Mouse (Mus musculus) naive thymus-derived CD4-positive, alpha-beta T cell, adult 2 months (primary cell): ENCODE measurements around the gene Sh3rf1.
A peak's percentile ranks its signal among the peaks of the same experiment; 100 is the strongest.

ENCODE experiments used
- DNase-seq: peaks from one replicate; pipeline ENCODE4 v3.0.0-alpha.2; 2011; ENCODE audit warnings: low read depth

Gene Sh3rf1

GRCm38 (mm10) chr8:61263691-61264090, 40.0 kb downstream of the Sh3rf1 start:
- no peak for DNase-seq

GRCm38 (mm10) chr8:61264881-61265280, 41.2 kb downstream of the Sh3rf1 start:
- DNase-seq, result no peak

DNA sequence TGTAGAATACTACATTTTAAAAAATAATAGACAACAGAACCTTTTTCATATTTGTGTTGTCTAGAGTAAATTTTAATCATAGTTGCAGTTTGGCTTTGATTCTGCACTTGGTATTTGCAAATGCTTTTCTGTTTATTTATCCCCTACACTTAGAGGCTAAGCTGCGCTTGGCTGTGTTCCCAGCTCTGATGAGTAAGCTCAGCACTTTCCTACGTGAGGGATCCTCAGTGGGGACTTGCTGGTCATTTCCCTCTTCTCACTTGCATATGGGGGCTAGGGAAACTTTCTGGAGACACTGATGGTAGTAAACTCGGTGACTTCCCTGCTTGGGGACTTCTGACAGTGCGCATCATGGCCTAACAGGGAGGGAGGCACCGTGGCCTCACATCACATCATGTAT, 41.7 kb downstream of the Sh3rf1 start:
- no peak for DNase-seq

- DNase-seq, result no peak
Measured at GRCm38 (mm10) chr8:61267061-61267460, 43.4 kb downstream of the Sh3rf1 start.

DNA sequence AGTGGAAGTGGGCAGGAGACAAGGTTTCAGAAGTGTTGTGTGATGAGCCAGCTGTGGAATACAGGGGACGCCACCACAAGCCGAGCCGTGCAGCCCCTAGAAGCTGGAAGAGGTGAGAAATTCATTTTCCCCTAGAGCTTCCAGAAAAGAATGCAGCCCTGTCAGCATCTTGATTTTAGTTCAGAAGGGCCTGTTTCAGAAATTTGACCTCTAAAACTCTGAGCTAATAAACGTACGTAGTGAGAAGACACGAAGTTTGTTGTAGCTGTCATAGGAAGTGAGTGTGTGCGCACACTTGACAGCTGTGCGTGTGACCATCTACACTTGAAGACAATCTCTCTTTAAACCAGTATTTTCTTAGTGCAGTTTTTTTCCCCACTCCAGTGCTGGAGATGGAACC, 44.0 kb downstream of the Sh3rf1 start:
- DNase-seq, result no peak

- DNase-seq, result no peak
Measured at GRCm38 (mm10) chr8:61268233-61268916, 44.7 kb downstream of the Sh3rf1 start.

- DNase-seq, result no peak
Measured at GRCm38 (mm10) chr8:61270016-61270415, 46.3 kb downstream of the Sh3rf1 start.

GRCm38 (mm10) chr8:61270541-61270940, 46.9 kb downstream of the Sh3rf1 start:
- peak; percentile 18 for DNase-seq

- DNase-seq, result peak; percentile 16
Measured at GRCm38 (mm10) chr8:61270961-61271360, 47.3 kb downstream of the Sh3rf1 start.

GRCm38 (mm10) chr8:61272838-61273237, 49.2 kb downstream of the Sh3rf1 start:
- no peak for DNase-seq

GRCm38 (mm10) chr8:61273307-61274221, 49.9 kb downstream of the Sh3rf1 start:
- no peak for DNase-seq

DNA sequence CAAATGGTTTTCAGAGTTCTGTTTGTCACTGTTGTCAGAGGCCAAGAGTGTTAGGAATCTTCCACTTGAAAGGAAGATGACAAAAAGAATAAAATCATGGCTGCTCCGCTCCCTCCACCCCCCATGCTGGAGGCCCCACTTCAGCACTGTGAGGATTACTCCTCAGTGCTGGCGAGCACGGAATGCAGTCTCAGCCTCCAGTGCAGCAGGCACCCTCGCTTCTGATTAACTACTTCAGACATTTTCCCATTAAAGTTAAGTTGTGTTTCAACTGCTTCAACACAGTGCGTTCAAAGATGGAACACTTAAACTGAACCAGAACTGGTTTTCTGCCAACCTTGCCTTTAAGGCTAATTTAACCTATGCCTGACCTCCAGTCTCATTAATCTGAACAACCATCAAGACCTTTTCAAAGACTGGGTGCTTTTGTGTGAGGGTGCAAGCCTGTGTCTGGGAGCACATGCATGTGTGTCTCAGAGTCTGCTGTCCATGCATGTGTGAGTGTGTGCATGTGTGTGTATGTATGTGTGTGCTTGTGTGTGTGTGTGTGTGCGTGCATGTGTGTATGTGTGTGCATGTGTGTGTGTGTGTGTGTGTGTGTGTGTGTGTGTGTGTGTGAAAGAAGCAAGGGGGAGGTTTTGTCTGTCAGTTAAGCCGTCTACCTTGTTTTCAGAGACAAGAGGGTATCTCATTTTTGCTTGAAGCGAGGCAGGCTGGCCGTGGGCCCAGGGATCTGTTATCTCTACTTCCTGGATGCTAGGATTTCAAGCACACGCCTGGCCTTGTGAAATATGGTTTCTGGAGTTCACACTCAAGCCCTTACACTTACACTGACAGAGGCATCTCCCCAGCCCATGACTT, 51.2 kb downstream of the Sh3rf1 start:
- no peak for DNase-seq

DNA sequence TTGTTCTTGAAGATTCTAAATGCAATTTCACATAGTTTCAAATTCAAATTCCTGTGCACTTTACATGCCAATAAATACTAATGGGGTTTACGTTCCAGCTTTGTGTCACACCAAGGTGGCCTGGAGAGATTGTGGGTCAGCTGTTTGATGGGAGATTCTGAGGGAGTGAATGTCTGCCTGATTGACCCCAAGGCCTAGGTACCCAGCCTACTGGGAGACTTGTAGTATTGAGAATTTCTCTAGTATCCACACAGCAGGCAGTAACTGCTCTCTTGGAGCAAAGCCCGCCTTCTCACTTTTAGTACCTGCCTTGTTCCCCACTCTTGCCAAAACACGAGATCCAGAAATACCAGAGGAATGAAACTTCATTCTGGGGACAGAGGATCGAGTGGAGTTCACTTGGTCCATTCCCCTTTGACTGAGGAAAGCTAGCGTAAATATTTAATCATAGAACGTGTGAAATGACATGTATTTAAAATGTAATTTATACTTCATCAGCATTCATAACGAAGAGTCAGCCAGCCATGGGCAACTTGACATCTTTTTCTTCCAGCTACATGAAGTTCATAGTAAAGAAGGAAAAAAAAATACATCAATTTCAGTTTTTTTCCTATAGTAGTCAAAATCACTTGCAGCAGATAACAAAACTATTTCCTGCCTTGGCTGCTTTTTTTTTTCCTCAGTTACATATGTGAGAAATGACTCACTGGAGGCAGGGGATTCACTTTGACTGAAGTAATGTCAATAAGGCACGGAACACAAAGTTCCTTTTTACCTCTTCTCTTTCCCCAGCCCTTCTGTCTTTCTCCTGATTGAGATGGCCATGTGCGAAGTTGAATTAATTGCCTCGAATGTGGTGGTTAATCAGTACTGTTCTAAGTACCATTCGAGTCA, 52.0 kb downstream of the Sh3rf1 start:
- peak; percentile 19 for DNase-seq

GRCm38 (mm10) chr8:61276397-61276796, 52.7 kb downstream of the Sh3rf1 start:
- peak; percentile 9 for DNase-seq

DNA sequence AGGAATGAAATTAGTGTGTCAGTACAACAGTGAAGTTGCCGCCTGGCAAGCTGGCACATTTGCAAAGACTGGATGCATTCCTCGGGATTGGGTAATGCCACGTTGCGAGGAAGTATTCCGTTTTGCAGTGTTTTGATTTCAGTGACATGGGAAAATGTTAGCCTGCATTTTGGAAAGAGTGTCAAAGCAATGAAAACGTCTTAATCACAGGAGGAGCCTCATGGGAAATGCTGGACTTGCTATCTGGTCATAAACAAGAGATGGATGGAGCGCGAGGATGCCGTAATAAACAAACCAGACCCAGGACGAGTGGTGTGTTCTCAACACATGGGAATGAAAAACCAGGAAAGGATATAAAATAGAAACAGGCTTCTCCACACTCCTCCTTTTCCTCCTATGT, 55.4 kb downstream of the Sh3rf1 start:
- no peak for DNase-seq

- DNase-seq, result peak; percentile 40
Measured at GRCm38 (mm10) chr8:61282303-61283168, 58.9 kb downstream of the Sh3rf1 start.

- DNase-seq, result no peak
Measured at GRCm38 (mm10) chr8:61283169-61284081, 59.8 kb downstream of the Sh3rf1 start.

- no peak for DNase-seq
Measured at GRCm38 (mm10) chr8:61285896-61286295, 62.2 kb downstream of the Sh3rf1 start.

DNA sequence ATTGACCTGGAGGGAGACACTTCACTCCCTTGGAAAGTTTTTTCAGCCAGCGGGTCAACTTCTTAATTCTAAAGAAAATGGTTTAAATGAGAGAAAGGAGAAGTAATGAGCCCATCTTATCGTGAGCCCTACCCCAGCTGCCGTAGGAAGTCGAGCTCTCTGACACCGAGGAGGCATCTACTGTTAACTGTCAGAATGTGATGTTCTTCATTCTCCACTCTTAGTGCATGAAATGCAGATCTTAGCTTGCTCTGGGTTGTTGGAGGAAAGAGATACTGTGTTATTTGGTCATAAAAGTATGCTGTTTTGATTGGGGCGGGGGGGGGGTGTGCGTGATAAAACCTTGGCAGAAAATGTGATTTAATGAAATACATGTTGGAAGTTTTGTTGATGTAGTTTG, 62.7 kb downstream of the Sh3rf1 start:
- no peak for DNase-seq
